Mouse (Mus musculus) intestine, postnatal 0 days (tissue): ENCODE data around the gene Nipsnap2. TPM values are rescaled to one million over a fixed set of nuclear protein-coding genes. Genes with fewer than 3 reads are reported as not detected.
"Not testable (repeated sequence)": the region's sequence is repeated elsewhere in the genome, so short reads cannot be mapped to it uniquely, and the experiment has no call there.

ENCODE experiments used
- ATAC-seq: fragments of 200-750 bp; cut with Nextera tagmentation; 2 replicates; pipeline ENCODE4 v1.8.0; 2017; ENCODE audit warnings: mild to moderate bottlenecking, moderate TSS enrichment, moderate library complexity
- H3K27ac ChIP-seq: fragments of 300-500 bp; sonication (generic); 2 replicates; pipeline ENCODE4 v1.5.1; 2014; ENCODE audit warnings: mild to moderate bottlenecking, low read depth, low read length, moderate library complexity
- H3K27me3 ChIP-seq: fragments of 300-500 bp; sonication (generic); replicated peaks from 2 replicates; pipeline ENCODE4 v1.6.1; 2014; ENCODE audit warnings: low read length, mixed read lengths; ENCODE audit not compliant: control insufficient read depth, insufficient read depth
- H3K36me3 ChIP-seq: fragments of 300-500 bp; sonication (generic); 2 replicates; pipeline ENCODE4 v1.6.1; 2014; ENCODE audit warnings: mild to moderate bottlenecking, moderate library complexity; ENCODE audit not compliant: control insufficient read depth, insufficient read depth
- H3K4me1 ChIP-seq: fragments of 300-500 bp; sonication (generic); replicated peaks from 2 replicates; pipeline ENCODE4 v1.6.1; 2014; ENCODE audit warnings: antibody characterized with exemption, low read length, mixed read lengths; ENCODE audit not compliant: control insufficient read depth, insufficient read depth
- H3K4me2 ChIP-seq: fragments of 300-500 bp; sonication (generic); replicated peaks from 2 replicates; pipeline ENCODE4 v1.6.1; 2014; ENCODE audit warnings: low read depth, mild to moderate bottlenecking, moderate library complexity
- H3K4me3 ChIP-seq: fragments of 300-500 bp; sonication (generic); 2 replicates; pipeline ENCODE4 v1.5.1; 2014; ENCODE audit warnings: low read depth, low read length
- H3K9ac ChIP-seq: fragments of 300-500 bp; sonication (generic); 2 replicates; pipeline ENCODE4 v1.6.1; 2014; ENCODE audit warnings: mild to moderate bottlenecking, low read depth, low read length
- H3K9me3 ChIP-seq: fragments of 300-500 bp; sonication (generic); 2 replicates; pipeline ENCODE4 v1.6.1; 2016; ENCODE audit warnings: mixed run types; ENCODE audit not compliant: control insufficient read depth
- CTCF ChIP-seq: sonication (generic); IDR thresholded peaks from 2 replicates; pipeline ENCODE4 v1.5.1; 2016; ENCODE audit warnings: low read depth, mild to moderate bottlenecking, control low read depth, antibody characterized with exemption, moderate library complexity
- WGBS: fragments of 180-500 bp; shearing (Covaris S2); extraction: QIAGEN DNeasy Blood & Tissue Kit; methylation state at CpG from one replicate; pipeline ENCODE4 v1.1.7; 2014; 5-methylcytosine and 5-hydroxymethylcytosine counted together
- polyA plus RNA-seq: library from polyadenylated mRNA; unstranded; fragments of >200 nt; fragmentation: Nextera tagmentation; extraction: Ambion mirVana; gene quantifications from 2 replicates; pipeline ENCODE4 v1.2.1, GENCODE M21; 2015

The Nipsnap2 gene
- polyA plus RNA-seq, 1 experiment from 2014 or later, result 51.0 TPM

GRCm38 (mm10) chr5:129782211-129782610 is 57.3 kb downstream of the Nipsnap2 start:
- Histone ChIP-seq H3K4me2 (no peak overlapping the region), H3K36me3 (no peaks in the 10 kb centered on the region), H3K27me3 (no peaks in the 10 kb centered on the region), H3K4me1 (peaks cover 4% of the 10 kb centered on the region; the same call in 1 of the 2 replicates), H3K27ac (no peak overlapping the region), H3K9me3 (no peaks in the 10 kb centered on the region), H3K4me3 (no peak overlapping the region), H3K9ac (no peak overlapping the region)
- no peak for ATAC-seq
- TF ChIP-seq CTCF, result peak; percentile 74
- WGBS, result 40% methylated on average over 3 of the region's 3 CpGs

GRCm38 (mm10) chr5:129785235-129785870 is 60.5 kb downstream of the Nipsnap2 start:
- Histone ChIP-seq H3K27ac (no peak overlapping the region), H3K9me3 (no peaks in the 10 kb centered on the region)
- WGBS, result 88% methylated on average over 5 of the region's 5 CpGs

GRCm38 (mm10) chr5:129786161-129786560 is 61.3 kb downstream of the Nipsnap2 start:
- Histone ChIP-seq H3K4me2 (peak overlapping the region; percentile 69), H3K9ac (peak overlapping the region; percentile 85), H3K27me3 (no peaks in the 10 kb centered on the region), H3K27ac (peak overlapping the region; percentile 94), H3K4me3 (peak overlapping the region; percentile 97), H3K9me3 (no peaks in the 10 kb centered on the region), H3K4me1 (peaks cover 8% of the 10 kb centered on the region), H3K36me3 (peaks cover 22% of the 10 kb centered on the region)
- WGBS, result 64% methylated on average over 6 of the region's 6 CpGs
- no peak for TF ChIP-seq CTCF
- ATAC-seq, result no peak

More at GRCm38 (mm10) chr5:129785235-129785870, 60.5 kb downstream of the Nipsnap2 start:
- Histone ChIP-seq H3K36me3 (peaks cover 15% of the 10 kb centered on the region), H3K4me2 (no peak overlapping the region), H3K9ac (no peak overlapping the region), H3K4me3 (no peak overlapping the region), H3K4me1 (peaks cover 8% of the 10 kb centered on the region), H3K27me3 (no peaks in the 10 kb centered on the region)
- TF ChIP-seq CTCF, result peak; percentile 41
- no peak for ATAC-seq

- Histone ChIP-seq H3K4me3 (peak within 1 kb of the TSS; percentile 97), H3K4me1 (peaks cover 8% of the 10 kb centered on the region), H3K27ac (peak within 1 kb of the TSS; percentile 94), H3K4me2 (peak within 1 kb of the TSS; percentile 69), H3K27me3 (no peaks in the 10 kb centered on the region), H3K36me3 (peaks cover 29% of the 10 kb centered on the region), H3K9me3 (no peaks in the 10 kb centered on the region), H3K9ac (peak within 1 kb of the TSS; percentile 85)
- TF ChIP-seq CTCF, result peak; percentile 39
- under 1% methylated on average over 73 of the region's 73 CpGs for WGBS
- peak; percentile 99 for ATAC-seq
Measured at GRCm38 (mm10) chr5:129786818-129787790, 62.2 kb downstream of the Nipsnap2 start, which contains the start of gene Psph. Psph (minus strand) TSS chr5:129787449.

GRCm38 (mm10) chr5:129787818-129788593 is 63.1 kb downstream of the Nipsnap2 start:
- Histone ChIP-seq H3K4me2 (peak overlapping the region; percentile 69), H3K36me3 (peaks cover 38% of the 10 kb centered on the region), H3K4me3 (peak overlapping the region; percentile 97), H3K27ac (peak overlapping the region; percentile 94), H3K9me3 (no peaks in the 10 kb centered on the region), H3K27me3 (no peaks in the 10 kb centered on the region), H3K9ac (peak overlapping the region; percentile 85), H3K4me1 (peaks cover 8% of the 10 kb centered on the region)
- 8% methylated on average over 11 of the region's 11 CpGs for WGBS
- TF ChIP-seq CTCF, result no peak
- ATAC-seq, result no peak

GRCm38 (mm10) chr5:129790591-129790990 is 65.7 kb downstream of the Nipsnap2 start:
- not testable (repeated sequence) for H3K27ac ChIP-seq, H3K4me3 ChIP-seq, H3K27me3 ChIP-seq, H3K4me1 ChIP-seq, H3K9me3 ChIP-seq, H3K4me2 ChIP-seq, ATAC-seq, H3K9ac ChIP-seq
- WGBS, result 92% methylated on average over 7 of the region's 8 CpGs
- H3K36me3 ChIP-seq, result peaks cover 53% of the 10 kb centered on the region

Other genes starting within 250 kb of the Nipsnap2 start
- gene Sfswap, start 223.8 kb upstream of the Nipsnap2 start, polyA plus RNA-seq, result 19.4 and 19.8 TPM in 2 replicates
- gene Mmp17, start 140.9 kb upstream of the Nipsnap2 start, polyA plus RNA-seq, result 2.6 and 2.9 TPM in 2 replicates
- 0.93 and 1.0 TPM in 2 replicates for gene Zfp11, start 55.0 kb upstream of the Nipsnap2 start, polyA plus RNA-seq
- gene Sept14, start 16.6 kb upstream of the Nipsnap2 start, polyA plus RNA-seq, result not detected in 2 replicates
- 109 and 115 TPM in 2 replicates for gene Mrps17, start 9.6 kb upstream of the Nipsnap2 start, polyA plus RNA-seq
- gene Psph, start 62.4 kb downstream of the Nipsnap2 start, polyA plus RNA-seq, result 22.2 and 23.6 TPM in 2 replicates
- 14.6 and 15.1 TPM in 2 replicates for gene Sumf2, start 121.9 kb downstream of the Nipsnap2 start, polyA plus RNA-seq
- 1,534 and 1,607 TPM in 2 replicates for gene Chchd2, start 162.4 kb downstream of the Nipsnap2 start, polyA plus RNA-seq
- gene Zbed5, start 170.7 kb downstream of the Nipsnap2 start, polyA plus RNA-seq, result 1.8 and 2.4 TPM in 2 replicates
- gene Phkg1, start 173.5 kb downstream of the Nipsnap2 start, polyA plus RNA-seq, result not detected in 2 replicates
- 3.3 and 3.8 TPM in 2 replicates for gene Nupr1l, start 183.5 kb downstream of the Nipsnap2 start, polyA plus RNA-seq
- gene Vkorc1l1, start 216.9 kb downstream of the Nipsnap2 start, polyA plus RNA-seq, result 84.7 and 92.1 TPM in 2 replicates